15 mouse cellular contexts compared by ENCODE assay signal in the genomic region with DNA sequence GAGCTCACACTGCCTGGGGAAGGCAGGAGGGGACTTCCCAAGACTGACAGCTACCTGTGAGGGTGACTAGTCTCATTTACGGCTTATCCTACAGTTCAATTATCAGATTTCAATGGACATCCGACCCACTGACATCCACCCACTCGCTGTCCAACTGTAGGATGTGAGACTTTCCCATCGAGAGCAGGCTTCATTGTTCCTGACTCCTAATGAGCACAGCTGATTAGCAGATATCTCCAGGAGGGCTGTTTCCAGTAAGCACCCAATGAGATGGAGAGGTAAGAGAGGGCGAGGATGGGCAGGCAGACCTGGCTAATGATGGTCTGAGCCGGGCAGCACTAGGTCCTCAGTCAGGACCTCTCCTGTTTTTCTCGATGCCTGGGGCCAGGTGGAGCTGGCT.
A peak's percentile ranks its signal among the peaks of the same experiment; 100 is the strongest.
DNase-seq lines count a peak whose midpoint lies in the region; ATAC-seq and TF ChIP-seq lines count a peak whose summit lies in the region.
"Had no signal": no experiment of that assay in that cellular context is flagged by ENCODE, and none has a peak within 500 bp of the region (broad histone marks: within the 10 kb centered on the region; RNA-seq: fewer than 3 reads in every experiment).

No protein-coding gene starts in this region.

- H3K36me3 ChIP-seq in kidney, embryonic 16.5 days (ENCODE audit: insufficient read depth, low read length), result no peaks in the 10 kb centered on the region
- peaks cover 10% of the 10 kb centered on the region; the same call in 1 of the 2 replicates for H3K36me3 ChIP-seq in embryonic facial prominence, embryonic 10.5 days (replicated peaks)
- 0 out of 2 replicates have a peak, but pooled peaks cover 3% of the 10 kb centered on the region for H3K36me3 ChIP-seq in limb, embryonic 14.5 days (ENCODE audit: control insufficient read depth, insufficient read depth, low read length)
- H3K36me3 ChIP-seq: forebrain, embryonic 15.5 days; liver, embryonic 15.5 days had no signal

- TF ChIP-seq POLR2A in limb, embryonic 14.5 days (IDR thresholded peaks at IDR 0.05; ENCODE audit: borderline replicate concordance, extremely low read depth, insufficient read depth, insufficient read length), result no peak

- no peak for DNase-seq in gastrocnemius, adult 2 months
- no peak for DNase-seq in gastrocnemius, postnatal 36 days
- no peak for DNase-seq in kidney, adult 9 months
- no peak for DNase-seq in embryonic facial prominence, embryonic 10.5 days (ENCODE audit: low spot score)
- no peak for DNase-seq in limb, embryonic 14.5 days (ENCODE audit: low spot score)
- DNase-seq in layer of hippocampus, postnatal 14 days (ENCODE audit: low spot score in 2 of 2), result no peak
- DNase-seq in gastrocnemius, postnatal 10 days, result no peak
- DNase-seq: adrenal gland, postnatal 14 days; cerebellum, adult 8-10 months; kidney, adult 18-20 months; thymus, postnatal 36 days had no signal

- intact Hi-C loops in gastrocnemius, adult 2 months (cut with DNase I), result no loop called here
- intact Hi-C loops in gastrocnemius, postnatal 36 days (cut with DNase I), result no loop called here

- no peak overlapping the region for H3K4me2 ChIP-seq in kidney, embryonic 16.5 days (replicated peaks; ENCODE audit: low read depth, low read length)
- 0 out of 2 replicates have a peak overlapping the region, but pooled peaks have one; percentile 1 for H3K4me2 ChIP-seq in limb, embryonic 14.5 days (replicated peaks; ENCODE audit: low read depth, low read length, severe bottlenecking)
- H3K4me2 ChIP-seq: forebrain, embryonic 15.5 days; heart, embryonic 11.5 days; liver, embryonic 15.5 days had no signal

- WGBS in kidney, embryonic 16.5 days, result 29% methylated on average over 7 of the region's 7 CpGs
- 61% methylated on average over 7 of the region's 7 CpGs for WGBS in embryonic facial prominence, embryonic 10.5 days
- WGBS in limb, embryonic 14.5 days, result 53% methylated on average over 7 of the region's 7 CpGs

- H3K4me1 ChIP-seq in kidney, embryonic 16.5 days (ENCODE audit: insufficient read depth, low read length), result peaks cover 88% of the 10 kb centered on the region
- H3K4me1 ChIP-seq in embryonic facial prominence, embryonic 10.5 days, result peaks cover 65% of the 10 kb centered on the region
- peaks cover 61% of the 10 kb centered on the region for H3K4me1 ChIP-seq in limb, embryonic 14.5 days (ENCODE audit: control insufficient read depth, insufficient read depth, low read length)

- H3K27me3 ChIP-seq in kidney, embryonic 16.5 days (ENCODE audit: insufficient read depth, low read length), result no peaks in the 10 kb centered on the region
- 0 out of 2 replicates have a peak, but pooled peaks cover 5% of the 10 kb centered on the region for H3K27me3 ChIP-seq in embryonic facial prominence, embryonic 10.5 days (replicated peaks; ENCODE audit: low read depth, poor library complexity, severe bottlenecking)
- no peaks in the 10 kb centered on the region for H3K27me3 ChIP-seq in limb, embryonic 14.5 days (ENCODE audit: control insufficient read depth, insufficient read depth, low read length)
- H3K27me3 ChIP-seq: forebrain, embryonic 15.5 days; liver, embryonic 15.5 days had no signal

- peak overlapping the region; percentile 53 for H3K27ac ChIP-seq in gastrocnemius, adult 2 months
- peak overlapping the region; percentile 93 for H3K27ac ChIP-seq in kidney, embryonic 16.5 days (ENCODE audit: low read length)
- H3K27ac ChIP-seq in embryonic facial prominence, embryonic 10.5 days (replicated peaks), result peak overlapping the region; percentile 59; the same call in 1 of the 2 replicates
- peak overlapping the region; percentile 33; the same call in 1 of the 2 replicates for H3K27ac ChIP-seq in limb, embryonic 14.5 days (replicated peaks; ENCODE audit: low read depth, low read length)
- H3K27ac ChIP-seq: forebrain, embryonic 15.5 days; liver, embryonic 15.5 days had no signal

- no peaks in the 10 kb centered on the region for H3K9me3 ChIP-seq in kidney, embryonic 16.5 days (ENCODE audit: low read length)
- H3K9me3 ChIP-seq in embryonic facial prominence, embryonic 10.5 days, result no peaks in the 10 kb centered on the region
- H3K9me3 ChIP-seq in limb, embryonic 14.5 days (ENCODE audit: control insufficient read depth, low read length), result no peaks in the 10 kb centered on the region
- H3K9me3 ChIP-seq: forebrain, embryonic 15.5 days; liver, embryonic 15.5 days had no signal

- peak overlapping the region; percentile 31; the same call in 1 of the 2 replicates for H3K9ac ChIP-seq in kidney, embryonic 16.5 days (replicated peaks; ENCODE audit: low read length)
- H3K9ac ChIP-seq in limb, embryonic 14.5 days (ENCODE audit: low read depth, low read length, severe bottlenecking), result no peak overlapping the region
- H3K9ac ChIP-seq: forebrain, embryonic 15.5 days; liver, embryonic 15.5 days had no signal

- TF ChIP-seq CTCF in gastrocnemius, adult 2 months (IDR thresholded peaks at IDR 0.05), result no peak

- no peak for ATAC-seq in kidney, embryonic 16.5 days (ENCODE audit: low FRiP score, low TSS enrichment)
- no peak for ATAC-seq in limb, embryonic 14.5 days (ENCODE audit: low FRiP score, low read depth)
- ATAC-seq: forebrain, embryonic 15.5 days had no signal

- no peak overlapping the region for H3K4me3 ChIP-seq in gastrocnemius, adult 2 months
- no peak overlapping the region for H3K4me3 ChIP-seq in kidney, embryonic 16.5 days (ENCODE audit: low read length)
- no peak overlapping the region for H3K4me3 ChIP-seq in embryonic facial prominence, embryonic 10.5 days
- no peak overlapping the region for H3K4me3 ChIP-seq in limb, embryonic 14.5 days (replicated peaks; ENCODE audit: low read length)
- H3K4me3 ChIP-seq: forebrain, embryonic 15.5 days; liver, embryonic 15.5 days had no signal

Comparison
In these comparisons a context has a peak if more than half of its experiments do, and no peak if none do; other contexts are left out.
1. H3K27ac ChIP-seq: peak in every context shown above with its lines; median percentile 93 in kidney, embryonic 16.5 days; 59 in embryonic facial prominence, embryonic 10.5 days; 53 in gastrocnemius, adult 2 months; 33 in limb, embryonic 14.5 days.